In the genomic region with DNA sequence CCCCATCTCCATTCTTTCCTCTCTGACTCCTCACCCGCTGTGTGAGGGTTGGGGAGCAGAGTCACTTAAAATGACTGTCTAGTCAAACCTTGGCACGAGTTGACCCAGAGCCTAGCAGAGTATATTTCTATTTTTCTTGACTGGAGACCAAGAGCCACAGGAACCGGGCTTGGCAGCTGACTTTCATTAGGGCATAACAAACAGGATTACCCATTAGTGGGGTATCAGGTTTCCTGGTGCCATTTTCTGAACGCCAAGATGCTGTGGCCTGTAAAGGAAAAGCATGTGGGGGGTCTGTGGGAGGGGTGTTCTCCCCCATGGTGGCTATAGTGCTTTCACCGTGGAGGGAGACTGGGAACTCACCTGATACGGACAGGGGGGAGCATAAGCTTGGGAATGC, we compare ENCODE assay signal across 14 mouse cellular contexts. TPM values are rescaled to one million over a fixed set of nuclear protein-coding genes. Genes with fewer than 3 reads are reported as not detected.
DNase-seq lines count a peak whose midpoint lies in the region; ATAC-seq and TF ChIP-seq lines count a peak whose summit lies in the region.
"Had no signal": no experiment of that assay in that cellular context is flagged by ENCODE, and none has a peak within 500 bp of the region (broad histone marks: within the 10 kb centered on the region; RNA-seq: fewer than 3 reads in every experiment).

No protein-coding gene starts in this region.

- POLR2A ChIA-PET in Patski (lab: Charles Lee), result interaction anchor here (0.7 kb wide), 1 partner anchor 42 kb away, joined by 4 read pairs; no protein-coding TSS in a partner anchor

- no peak overlapping the region for H3K4me2 ChIP-seq in kidney, embryonic 14.5 days (replicated peaks; ENCODE audit: low read depth, low read length)
- H3K4me2 ChIP-seq in embryonic facial prominence, embryonic 11.5 days (ENCODE audit: low read depth, low read length), result no peak overlapping the region
- H3K4me2 ChIP-seq in liver, embryonic 14.5 days (ENCODE audit: low read depth), result peak overlapping the region; percentile 24; the same call in 1 of the 2 replicates
- H3K4me2 ChIP-seq: hindbrain, embryonic 12.5 days; lung, embryonic 15.5 days; midbrain, embryonic 15.5 days had no signal

- peak; percentile 10 for DNase-seq in kidney, adult 2 months
- peak; percentile 75 for DNase-seq in Patski (ENCODE audit: low read depth, low spot score)
- peak; percentile 87 for DNase-seq in embryonic facial prominence, embryonic 11.5 days (ENCODE audit: low spot score)
- DNase-seq in liver, embryonic 14.5 days (ENCODE audit: low read depth in 3 of 3, low spot score in 3 of 3), result no peak
- DNase-seq in layer of hippocampus, adult 9-11 months, result no peak
- DNase-seq in layer of hippocampus, adult 8-10 months (ENCODE audit: low spot score in 2 of 2), result no peak
- DNase-seq in cerebellum, adult 8-10 months, result no peak
- DNase-seq: gastrocnemius, postnatal 25 days; spleen, adult 18-20 months; thymus, adult 2 months had no signal

- H3K36me3 ChIP-seq in kidney, adult 2 months (ENCODE audit: control insufficient read depth, insufficient read depth, low read length), result no peaks in the 10 kb centered on the region
- no peaks in the 10 kb centered on the region for H3K36me3 ChIP-seq in kidney, embryonic 14.5 days (ENCODE audit: control insufficient read depth, insufficient read depth, low read length)
- H3K36me3 ChIP-seq in embryonic facial prominence, embryonic 11.5 days (replicated peaks; ENCODE audit: control insufficient read depth, insufficient read depth, low read depth, low read length), result no peaks in the 10 kb centered on the region
- no peaks in the 10 kb centered on the region for H3K36me3 ChIP-seq in liver, embryonic 14.5 days (replicated peaks; ENCODE audit: control insufficient read depth, insufficient read depth, low read depth)
- H3K36me3 ChIP-seq: hindbrain, embryonic 12.5 days; lung, embryonic 15.5 days; midbrain, embryonic 15.5 days had no signal

- no peak for ATAC-seq in kidney, embryonic 14.5 days (ENCODE audit: low FRiP score, low TSS enrichment)
- peak; percentile 36 for ATAC-seq in Patski
- peak; percentile 55; the same call in 1 of the 2 replicates for ATAC-seq in embryonic facial prominence, embryonic 11.5 days (replicated peaks; ENCODE audit: insufficient number of reproducible peaks, low FRiP score, low TSS enrichment, low read depth)
- ATAC-seq in liver, embryonic 14.5 days (ENCODE audit: insufficient read depth), result peak; percentile 16; the same call in 1 of the 2 replicates
- ATAC-seq: midbrain, embryonic 15.5 days had no signal

- CTCF ChIA-PET in Patski (lab: Charles Lee), result interaction anchor here (1.6 kb wide), 1 partner anchor 72 kb away, joined by 3 read pairs; no protein-coding TSS in a partner anchor

- no peak overlapping the region for H3K9ac ChIP-seq in kidney, embryonic 14.5 days (ENCODE audit: low read depth, low read length)
- no peak overlapping the region for H3K9ac ChIP-seq in embryonic facial prominence, embryonic 11.5 days (replicated peaks; ENCODE audit: low read length)
- H3K9ac ChIP-seq in liver, embryonic 14.5 days (replicated peaks), result no peak overlapping the region
- H3K9ac ChIP-seq: hindbrain, embryonic 12.5 days; lung, embryonic 15.5 days; midbrain, embryonic 15.5 days had no signal

- H3K27ac ChIP-seq in kidney, adult 2 months (ENCODE audit: insufficient read depth, low read depth, low read length), result no peak overlapping the region
- H3K27ac ChIP-seq in kidney, embryonic 14.5 days (ENCODE audit: low read depth, low read length), result no peak overlapping the region
- no peak overlapping the region for H3K27ac ChIP-seq in embryonic facial prominence, embryonic 11.5 days (replicated peaks; ENCODE audit: low read depth, low read length)
- H3K27ac ChIP-seq in liver, embryonic 14.5 days, result no peak overlapping the region
- H3K27ac ChIP-seq: hindbrain, embryonic 12.5 days; lung, embryonic 15.5 days; midbrain, embryonic 15.5 days had no signal

- in situ Hi-C loops in Patski (cut with MboI; ENCODE audit: low pct_unique_long_range_greater_than_20kb), result no loop called here

- no peaks in the 10 kb centered on the region for H3K27me3 ChIP-seq in kidney, adult 2 months (replicated peaks; ENCODE audit: control insufficient read depth, insufficient read depth, low read length)
- H3K27me3 ChIP-seq in kidney, embryonic 14.5 days (ENCODE audit: control insufficient read depth, insufficient read depth, low read length), result no peaks in the 10 kb centered on the region
- no peaks in the 10 kb centered on the region for H3K27me3 ChIP-seq in Patski
- no peaks in the 10 kb centered on the region; the same call in 1 of the 2 replicates for H3K27me3 ChIP-seq in embryonic facial prominence, embryonic 11.5 days (ENCODE audit: control insufficient read depth, insufficient read depth, low read length)
- H3K27me3 ChIP-seq in liver, embryonic 14.5 days (ENCODE audit: control insufficient read depth, insufficient read depth, low read length), result no peaks in the 10 kb centered on the region
- H3K27me3 ChIP-seq: hindbrain, embryonic 12.5 days; lung, embryonic 15.5 days; midbrain, embryonic 15.5 days had no signal

- no peak overlapping the region for H3K4me3 ChIP-seq in kidney, adult 2 months (ENCODE audit: insufficient read depth, low read depth, low read length)
- no peak overlapping the region for H3K4me3 ChIP-seq in kidney, embryonic 14.5 days (ENCODE audit: low read length)
- H3K4me3 ChIP-seq in embryonic facial prominence, embryonic 11.5 days (ENCODE audit: low read depth, low read length), result no peak overlapping the region
- no peak overlapping the region for H3K4me3 ChIP-seq in liver, embryonic 14.5 days (ENCODE audit: insufficient read depth in 1 of 2, low read depth in 2 of 2, low read length in 2 of 2)
- H3K4me3 ChIP-seq: hindbrain, embryonic 12.5 days; lung, embryonic 15.5 days; midbrain, embryonic 15.5 days had no signal

- no peak for TF ChIP-seq CTCF in kidney, adult 2 months (conservative IDR thresholded peaks at IDR 0.05; ENCODE audit: insufficient read depth, insufficient read length, low read depth, low read length)
- TF ChIP-seq CTCF in Patski (IDR thresholded peaks at IDR 0.05), result no peak
- TF ChIP-seq CTCF in liver, embryonic 14.5 days (IDR thresholded peaks at IDR 0.05; ENCODE audit: low read depth), result no peak

- H3K4me1 ChIP-seq in kidney, adult 2 months (ENCODE audit: control insufficient read depth, insufficient read depth, low read length), result 0 out of 2 replicates have a peak, but pooled peaks cover 6% of the 10 kb centered on the region
- H3K4me1 ChIP-seq in kidney, embryonic 14.5 days (ENCODE audit: control insufficient read depth, insufficient read depth, low read length), result no peaks in the 10 kb centered on the region
- H3K4me1 ChIP-seq in embryonic facial prominence, embryonic 11.5 days (ENCODE audit: control insufficient read depth, insufficient read depth, low read length), result no peaks in the 10 kb centered on the region
- H3K4me1 ChIP-seq in liver, embryonic 14.5 days (replicated peaks; ENCODE audit: control insufficient read depth in 2 of 2, insufficient read depth in 2 of 2, low read length in 1 of 2), result peaks cover 0 to 23% of the 10 kb centered on the region in 2 experiments; a peak in 2 of 4 replicates
- H3K4me1 ChIP-seq: lung, embryonic 15.5 days; midbrain, embryonic 15.5 days had no signal

- no peak for TF ChIP-seq POLR2A in kidney, adult 2 months (IDR thresholded peaks at IDR 0.05; ENCODE audit: low read depth, low read length)

- H3K9me3 ChIP-seq in kidney, embryonic 14.5 days (ENCODE audit: control insufficient read depth, low read length), result no peaks in the 10 kb centered on the region
- H3K9me3 ChIP-seq in embryonic facial prominence, embryonic 11.5 days (replicated peaks; ENCODE audit: control insufficient read depth, low read length), result no peaks in the 10 kb centered on the region
- H3K9me3 ChIP-seq in liver, embryonic 14.5 days (ENCODE audit: control insufficient read depth, low read length), result no peaks in the 10 kb centered on the region
- H3K9me3 ChIP-seq: hindbrain, embryonic 12.5 days; lung, embryonic 15.5 days; midbrain, embryonic 15.5 days had no signal

- TF ChIP-seq EP300 in liver, embryonic 14.5 days (IDR thresholded peaks at IDR 0.05; ENCODE audit: low read depth), result no peak

- WGBS in kidney, adult 2 months, result 24% methylated on average over 6 of the region's 6 CpGs
- 10% methylated on average over 6 of the region's 6 CpGs for WGBS in kidney, embryonic 14.5 days
- WGBS in embryonic facial prominence, embryonic 11.5 days, result 7% methylated on average over 6 of the region's 6 CpGs
- WGBS in liver, embryonic 14.5 days (ENCODE audit: insufficient replicate concordance), result 26% methylated on average over 6 of the region's 6 CpGs

RNA-seq across cellular contexts. Expression of a gene that starts 10.2 kb away (rescaled TPM):
- 0.77 TPM in 1 of 2 replicates, not detected in the other for polyA plus RNA-seq in kidney, adult 2 months (2012; rRNA removed)
- polyA plus RNA-seq in kidney, embryonic 14.5 days (2014; fragmentation: Nextera tagmentation; extraction: Ambion mirVana), result 0.31 and 1.1 TPM in 2 replicates
- not detected for polyA plus RNA-seq in Patski (2021)
- 0.17 TPM in 1 of 2 replicates, not detected in the other for polyA plus RNA-seq in embryonic facial prominence, embryonic 11.5 days (2014; fragmentation: Nextera tagmentation; extraction: Ambion mirVana)
- 1,135 and 1,143 TPM in 2 replicates for polyA plus RNA-seq in liver, embryonic 14.5 days (2012; rRNA removed)
- 1,052 and 1,153 TPM in 2 replicates for polyA plus RNA-seq in liver, embryonic 14.5 days (2014; fragmentation: Nextera tagmentation; extraction: Ambion mirVana)
- not detected for total RNA-seq in layer of hippocampus, adult 8-10 months (2022)
- total RNA-seq: gastrocnemius, postnatal 25 days had no signal
- polyA plus RNA-seq: hindbrain, embryonic 12.5 days; midbrain, embryonic 15.5 days had no signal

RNA-seq across cellular contexts. Expression of a gene that starts 23.3 kb away (rescaled TPM):
- 18.1 and 21.9 TPM in 2 replicates for polyA plus RNA-seq in kidney, adult 2 months (2012; rRNA removed)
- 73.6 and 112 TPM in 2 replicates for polyA plus RNA-seq in kidney, embryonic 14.5 days (2014; fragmentation: Nextera tagmentation; extraction: Ambion mirVana)
- 140 TPM for polyA plus RNA-seq in Patski (2021)
- polyA plus RNA-seq in embryonic facial prominence, embryonic 11.5 days (2014; fragmentation: Nextera tagmentation; extraction: Ambion mirVana), result 111 and 115 TPM in 2 replicates
- polyA plus RNA-seq in liver, embryonic 14.5 days (2012; rRNA removed), result 15.1 and 25.9 TPM in 2 replicates
- polyA plus RNA-seq in liver, embryonic 14.5 days (2014; fragmentation: Nextera tagmentation; extraction: Ambion mirVana), result 54.3 and 54.9 TPM in 2 replicates
- 10 to 100 TPM; 51.4 to 63.3 (median 59.3) TPM for total RNA-seq in layer of hippocampus, adult 8-10 months (2022)

RNA-seq across cellular contexts. Expression of a gene that starts 23.4 kb away (rescaled TPM):
- 20.1 and 20.6 TPM in 2 replicates for polyA plus RNA-seq in kidney, adult 2 months (2012; rRNA removed)
- 25.3 and 36.0 TPM in 2 replicates for polyA plus RNA-seq in kidney, embryonic 14.5 days (2014; fragmentation: Nextera tagmentation; extraction: Ambion mirVana)
- polyA plus RNA-seq in Patski (2021), result 24.7 TPM
- 37.9 and 40.6 TPM in 2 replicates for polyA plus RNA-seq in embryonic facial prominence, embryonic 11.5 days (2014; fragmentation: Nextera tagmentation; extraction: Ambion mirVana)
- 20.3 and 25.6 TPM in 2 replicates for polyA plus RNA-seq in liver, embryonic 14.5 days (2012; rRNA removed)
- polyA plus RNA-seq in liver, embryonic 14.5 days (2014; fragmentation: Nextera tagmentation; extraction: Ambion mirVana), result 23.5 and 24.8 TPM in 2 replicates
- 10 to 100 TPM; 12.5 to 15.4 (median 15.3) TPM for total RNA-seq in layer of hippocampus, adult 8-10 months (2022)

RNA-seq across cellular contexts. Expression of a gene that starts 37.2 kb away (rescaled TPM):
- polyA plus RNA-seq in kidney, adult 2 months (2012; rRNA removed), result 1.1 and 1.6 TPM in 2 replicates
- not detected in 2 replicates for polyA plus RNA-seq in kidney, embryonic 14.5 days (2014; fragmentation: Nextera tagmentation; extraction: Ambion mirVana)
- polyA plus RNA-seq in Patski (2021), result 0.21 TPM
- 0.25 TPM in 1 of 2 replicates, not detected in the other for polyA plus RNA-seq in embryonic facial prominence, embryonic 11.5 days (2014; fragmentation: Nextera tagmentation; extraction: Ambion mirVana)
- polyA plus RNA-seq in liver, embryonic 14.5 days (2012; rRNA removed), result 1.5 and 1.6 TPM in 2 replicates
- 2.2 and 2.3 TPM in 2 replicates for polyA plus RNA-seq in liver, embryonic 14.5 days (2014; fragmentation: Nextera tagmentation; extraction: Ambion mirVana)
- total RNA-seq in layer of hippocampus, adult 8-10 months (2022), result under 1 TPM in 3 of 4 experiments, not detected in 1; 0.39 to 0.70 (median 0.41) TPM
- total RNA-seq: gastrocnemius, postnatal 25 days had no signal
- polyA plus RNA-seq: hindbrain, embryonic 12.5 days; lung, embryonic 15.5 days; midbrain, embryonic 15.5 days had no signal

Comparison
In these comparisons a context has a peak if more than half of its experiments do, and no peak if none do; other contexts are left out.
1. DNase-seq: peak in kidney, adult 2 months (single experiment), Patski (single experiment) and embryonic facial prominence, embryonic 11.5 days (single experiment); none in liver, embryonic 14.5 days (0 of 3), layer of hippocampus, adult 9-11 months (single experiment), layer of hippocampus, adult 8-10 months (0 of 2) and cerebellum, adult 8-10 months (single experiment).
2. RNA of a gene that starts 10.2 kb away (polyA plus RNA-seq): 1,052 to 1,153 TPM in liver, embryonic 14.5 days; 0.31 to 1.1 TPM in kidney, embryonic 14.5 days, 0.77 TPM in kidney, adult 2 months, not detected in Patski (single experiment) and 0.17 TPM in embryonic facial prominence, embryonic 11.5 days; every median in the first group is over 100 times any median in the second.